Mouse (Mus musculus): Measurements from ENCODE around the gene Pgs1.

Pgs1 gene

DNA sequence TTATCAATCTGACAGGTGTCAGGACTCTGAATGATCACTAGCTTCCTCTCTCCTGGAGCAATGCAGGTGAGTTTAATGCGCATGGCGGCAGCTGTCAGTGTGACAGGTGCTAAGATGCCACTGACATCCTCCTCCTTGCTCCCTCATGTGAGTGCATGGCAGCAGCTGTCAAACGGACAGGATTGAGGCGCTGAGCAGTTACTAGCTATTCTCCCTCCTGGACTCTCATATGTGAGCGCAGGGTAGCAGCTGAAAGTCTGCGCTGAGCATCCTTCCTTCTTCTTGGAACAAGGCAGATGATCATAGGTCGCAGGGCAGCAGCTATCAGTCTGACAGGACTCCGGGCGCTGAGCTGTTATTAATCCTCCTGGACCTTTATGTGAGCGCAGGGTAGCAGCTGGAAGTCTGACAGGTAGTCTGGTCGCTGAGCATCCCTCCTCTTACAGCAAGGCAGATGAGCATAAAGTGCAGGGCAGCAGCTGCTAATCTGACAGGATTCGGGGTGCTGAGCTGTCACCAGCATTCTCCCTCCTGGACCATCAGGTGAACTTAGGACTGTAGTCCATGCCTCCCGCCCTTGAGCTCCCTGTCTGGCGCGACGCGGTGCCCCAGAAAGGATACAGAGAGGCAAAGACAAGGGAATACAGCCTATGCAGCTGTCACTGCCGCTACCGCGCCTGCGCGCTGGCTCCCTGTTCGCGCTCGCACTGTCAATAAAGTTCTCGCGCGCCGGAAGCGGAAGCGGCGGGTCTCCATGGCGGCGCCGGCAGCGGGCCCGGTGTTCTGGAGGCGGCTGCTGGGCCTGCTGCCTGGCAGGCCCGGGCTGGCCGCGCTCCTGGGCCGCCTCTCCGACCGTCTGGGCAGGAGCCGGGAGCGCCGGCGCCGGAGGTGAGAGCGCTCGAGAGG is at the start of gene Pgs1:
Pgs1 (plus strand) TSS at position 167 of the 906 bp plus-strand sequence.
- peak; percentile 89 for DNase-seq (ENCODE audit: low spot score)

GRCm38 (mm10) chr11:117939004-117939730 is 46.9 kb upstream of the Pgs1 start:
- DNase-seq (ENCODE audit: low spot score), result no peak

DNA sequence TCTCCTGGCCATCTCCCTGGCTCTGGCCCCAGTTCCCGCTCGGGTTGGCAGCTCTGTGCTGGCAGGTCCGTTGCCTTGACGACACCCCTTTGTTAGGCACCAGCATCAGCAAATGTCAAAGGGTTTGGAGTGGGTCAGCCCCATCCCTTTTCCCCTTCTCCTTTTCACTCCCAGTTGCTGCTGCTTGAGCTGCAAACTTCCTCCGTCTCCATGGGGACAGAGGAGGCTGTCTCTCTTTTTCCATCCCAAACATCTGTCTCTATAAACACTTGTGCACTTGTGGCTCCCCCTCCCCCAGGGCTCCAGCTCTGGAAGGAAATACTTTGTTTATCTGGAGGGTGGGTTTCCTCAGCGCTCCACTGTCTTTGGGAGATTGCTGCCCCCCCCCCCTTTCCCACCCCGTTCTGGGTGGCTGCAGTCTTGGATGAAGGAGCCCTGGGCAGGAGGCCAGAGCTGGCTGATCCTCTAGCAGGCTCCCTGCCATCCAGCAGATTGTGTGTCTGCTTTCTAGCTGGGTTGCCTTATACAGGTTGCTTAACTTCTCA is 46.3 kb upstream of the Pgs1 start:
- no peak for DNase-seq (ENCODE audit: low spot score)

DNA sequence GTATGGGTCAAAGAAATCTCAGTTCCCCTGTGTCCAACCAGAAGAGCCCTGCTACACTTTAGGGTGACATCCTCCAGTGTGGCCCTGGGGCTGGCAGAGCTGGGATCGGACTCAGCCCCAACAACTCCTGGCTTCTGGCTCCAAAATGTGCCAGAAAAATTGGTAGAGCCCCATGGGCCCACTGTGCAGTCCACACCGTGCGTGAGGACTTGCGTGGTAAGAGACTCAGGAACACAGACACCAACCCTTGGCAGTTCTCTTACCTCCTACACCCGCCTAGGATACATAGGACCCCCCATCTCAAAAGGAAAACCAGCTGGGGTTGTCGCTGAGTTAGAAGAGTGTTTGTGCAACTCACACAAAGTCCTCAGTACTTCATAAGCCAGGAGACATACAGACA is 45.2 kb upstream of the Pgs1 start:
- DNase-seq (ENCODE audit: low spot score), result no peak

GRCm38 (mm10) chr11:117941325-117941834 is 44.7 kb upstream of the Pgs1 start:
- DNase-seq (ENCODE audit: low spot score), result no peak

GRCm38 (mm10) chr11:117941848-117942247 is 44.2 kb upstream of the Pgs1 start:
- no peak for DNase-seq (ENCODE audit: low spot score)

GRCm38 (mm10) chr11:117946195-117946979 is 39.7 kb upstream of the Pgs1 start:
- no peak for DNase-seq (ENCODE audit: low spot score)

DNA sequence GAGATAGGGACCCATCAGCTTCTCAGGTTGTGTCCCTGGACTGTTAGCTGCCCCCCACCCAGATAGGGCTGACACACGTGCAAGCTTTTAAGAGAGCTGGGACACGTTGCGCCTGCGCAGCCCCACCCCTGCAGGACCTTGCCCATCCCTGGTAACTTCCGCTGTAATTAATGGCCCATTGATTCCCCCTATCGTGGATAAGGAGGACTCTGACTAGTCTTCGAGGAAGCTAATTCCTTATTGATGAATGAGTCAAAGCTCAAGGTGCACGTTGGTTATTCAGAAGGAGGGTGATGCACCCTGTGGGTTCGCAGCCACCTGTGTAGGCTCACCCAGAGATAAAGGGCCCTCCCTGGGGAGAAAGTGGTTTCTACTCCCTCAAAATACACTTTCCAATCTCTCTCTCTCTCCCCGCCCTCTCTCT is 39.1 kb upstream of the Pgs1 start:
- DNase-seq (ENCODE audit: low spot score), result no peak

GRCm38 (mm10) chr11:117949392-117950091 is 36.5 kb upstream of the Pgs1 start:
- DNase-seq (ENCODE audit: low spot score), result no peak

- no peak for DNase-seq (ENCODE audit: low spot score)
These were observed 34.7 kb upstream of the Pgs1 start for GRCm38 (mm10) chr11:117951391-117951790.

DNA sequence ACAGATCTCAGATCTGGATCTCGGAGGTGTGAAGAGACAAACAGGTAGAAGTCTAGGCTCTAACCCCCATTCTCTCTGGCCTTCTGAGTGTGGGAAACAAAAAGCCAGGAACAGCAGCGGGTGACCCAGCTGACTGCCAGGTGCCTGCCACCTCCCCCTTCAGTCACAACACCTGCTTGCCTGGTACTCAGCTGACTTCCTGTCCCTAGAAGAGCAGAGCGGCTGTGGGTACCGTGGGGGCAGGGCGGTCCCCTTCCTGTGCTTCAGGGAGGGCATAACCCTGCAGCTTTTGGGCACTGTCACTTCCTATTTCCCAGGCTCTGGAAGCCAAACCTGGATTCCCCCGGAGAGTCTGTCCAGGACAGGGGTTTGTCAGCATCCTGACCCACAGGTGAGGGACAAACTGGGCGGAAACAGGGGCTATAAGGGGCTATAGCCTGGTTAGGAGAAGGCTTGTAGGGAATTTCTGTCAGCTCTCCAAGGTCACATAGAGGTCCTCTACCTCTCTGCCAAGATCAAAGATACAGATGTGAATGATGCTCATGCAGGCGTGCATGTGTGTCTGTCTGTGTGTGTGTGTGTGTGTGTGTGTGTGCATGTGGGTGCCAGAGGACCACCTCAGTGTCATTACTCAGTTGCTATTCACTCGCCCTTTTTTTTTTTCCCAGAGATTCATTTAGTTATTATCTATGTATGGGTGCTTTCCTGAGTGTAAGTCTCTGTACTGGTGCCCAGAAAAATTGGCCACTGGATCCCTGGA is 33.7 kb upstream of the Pgs1 start:
- peak; percentile 62 for DNase-seq (ENCODE audit: low spot score)

DNA sequence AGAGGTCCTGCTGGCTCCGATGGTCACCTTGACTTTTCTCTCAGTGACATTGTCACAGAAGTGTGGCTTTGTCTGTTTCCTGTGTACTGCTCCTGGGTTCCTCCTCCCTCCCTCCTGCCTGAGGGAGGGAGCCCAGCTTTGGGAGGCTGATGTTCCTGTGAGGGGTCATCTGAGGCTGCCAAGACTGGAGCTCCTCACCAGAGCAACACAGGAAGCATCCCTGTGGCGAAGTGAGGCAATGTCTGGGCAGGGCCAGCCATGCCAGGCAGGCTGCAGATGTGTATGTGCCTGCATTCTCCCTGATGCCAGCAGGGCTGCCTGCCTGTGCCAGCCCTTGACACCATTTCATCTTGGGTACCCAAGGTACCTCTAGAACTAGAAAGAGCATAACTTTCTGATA is 32.0 kb upstream of the Pgs1 start:
- no peak for DNase-seq (ENCODE audit: low spot score)

GRCm38 (mm10) chr11:117954819-117955218 is 31.3 kb upstream of the Pgs1 start:
- DNase-seq (ENCODE audit: low spot score), result no peak

- no peak for DNase-seq (ENCODE audit: low spot score)
These were observed 30.5 kb upstream of the Pgs1 start for GRCm38 (mm10) chr11:117955621-117956020.

- no peak for DNase-seq (ENCODE audit: low spot score)
These were observed 27.9 kb upstream of the Pgs1 start for GRCm38 (mm10) chr11:117958197-117958596.

DNA sequence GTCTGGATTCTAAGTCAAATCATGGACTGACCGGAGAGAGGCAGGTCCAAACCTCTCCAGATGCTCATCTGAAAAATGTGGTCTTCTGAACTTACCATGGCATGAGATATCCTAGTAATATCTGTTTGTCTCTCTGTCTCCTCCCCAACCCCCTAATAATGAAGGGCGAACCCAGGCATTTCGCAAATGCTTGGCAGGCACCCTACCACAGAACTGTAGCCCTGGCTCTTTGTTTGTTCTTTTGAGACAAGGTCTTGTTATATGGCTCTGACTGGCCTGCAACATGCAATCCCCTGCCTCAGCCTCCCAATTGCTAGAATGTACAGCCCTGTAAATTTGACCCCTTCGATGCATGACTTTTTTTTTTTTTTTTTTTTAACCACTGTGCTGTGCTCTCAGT is 26.9 kb upstream of the Pgs1 start:
- DNase-seq (ENCODE audit: low spot score), result no peak

GRCm38 (mm10) chr11:117959741-117960381 is 26.2 kb upstream of the Pgs1 start:
- DNase-seq (ENCODE audit: low spot score), result peak; percentile 33

DNA sequence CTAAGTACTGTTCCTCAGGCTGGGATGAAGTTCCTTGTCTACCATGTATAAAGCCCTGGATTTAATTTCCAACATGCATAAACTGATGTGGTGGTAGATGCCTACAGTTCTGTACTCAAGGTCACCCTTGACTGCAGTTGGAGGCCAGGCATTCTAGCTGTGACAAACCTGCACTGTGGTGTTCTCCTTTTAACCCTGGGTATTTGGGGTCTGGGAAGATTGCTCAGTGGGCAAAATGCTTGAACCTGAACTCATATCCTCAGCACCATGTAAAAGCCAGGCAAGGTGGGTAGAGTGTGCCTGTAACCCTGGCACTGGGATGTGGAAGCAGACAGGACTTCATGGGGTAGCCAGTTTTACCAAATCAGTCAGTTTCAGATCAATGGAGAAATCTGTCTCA is 25.5 kb upstream of the Pgs1 start:
- DNase-seq (ENCODE audit: low spot score), result no peak

GRCm38 (mm10) chr11:117962228-117963067 is 23.6 kb upstream of the Pgs1 start:
- no peak for DNase-seq (ENCODE audit: low spot score)

All from spleen, adult 12 weeks (tissue).